8 mouse cellular contexts compared by ENCODE assay signal in genomic region chr2:147012623-147013184, GRCm38 (mm10). TPM values are rescaled to one million over a fixed set of nuclear protein-coding genes. Genes with fewer than 3 reads are reported as not detected.
DNase-seq lines count a peak whose midpoint lies in the region; ATAC-seq and TF ChIP-seq lines count a peak whose summit lies in the region.

Gene Xrn2 (plus strand): TSS chr2:147012996.

- peak within 1 kb of the TSS; percentile 89 for H3K9ac ChIP-seq in forebrain, embryonic 16.5 days (replicated peaks; ENCODE audit: low read depth, low read length)
- H3K9ac ChIP-seq in lung, embryonic 14.5 days = peak within 1 kb of the TSS; percentile 87

- peaks cover 53% of the 10 kb centered on the region for H3K4me1 ChIP-seq in G1E (ENCODE audit: insufficient read depth, low read depth, low read length)
- H3K4me1 ChIP-seq in forebrain, embryonic 16.5 days (replicated peaks; ENCODE audit: control insufficient read depth, insufficient read depth, low read length) = peaks cover 21% of the 10 kb centered on the region
- H3K4me1 ChIP-seq in lung, embryonic 14.5 days (ENCODE audit: insufficient read depth) = peaks cover 4% of the 10 kb centered on the region; the same call in 1 of the 2 replicates
- H3K4me1 ChIP-seq in olfactory bulb, adult 2 months (ENCODE audit: control insufficient read depth, insufficient read depth, low read length) = no peaks in the 10 kb centered on the region
- peaks cover 5% of the 10 kb centered on the region for H3K4me1 ChIP-seq in thymus, adult 2 months (replicated peaks; ENCODE audit: control insufficient read depth, insufficient read depth, low read length)

- H3K27me3 ChIP-seq in G1E (ENCODE audit: insufficient read depth, low read length) = no peaks in the 10 kb centered on the region
- H3K27me3 ChIP-seq in forebrain, embryonic 16.5 days (replicated peaks; ENCODE audit: control insufficient read depth, insufficient read depth, low read length) = no peaks in the 10 kb centered on the region
- no peaks in the 10 kb centered on the region for H3K27me3 ChIP-seq in lung, embryonic 14.5 days (ENCODE audit: insufficient read depth, low read length)
- H3K27me3 ChIP-seq in thymus, adult 2 months (ENCODE audit: control insufficient read depth, insufficient read depth, low read length) = no peaks in the 10 kb centered on the region

- peak; percentile 89 for TF ChIP-seq POLR2A in olfactory bulb, adult 2 months (IDR thresholded peaks at IDR 0.05; ENCODE audit: insufficient read depth, low read depth, low read length)
- peak; percentile 82 for TF ChIP-seq POLR2A in thymus, adult 2 months (IDR thresholded peaks at IDR 0.05; ENCODE audit: control insufficient read depth, extremely low read depth, insufficient read depth, low read length, poor library complexity)

- no peaks in the 10 kb centered on the region for H3K9me3 ChIP-seq in G1E (replicated peaks)
- H3K9me3 ChIP-seq in forebrain, embryonic 16.5 days (ENCODE audit: control insufficient read depth, low read length) = no peaks in the 10 kb centered on the region
- no peaks in the 10 kb centered on the region for H3K9me3 ChIP-seq in lung, embryonic 14.5 days (ENCODE audit: low read depth, low read length)

- ATAC-seq in G1E (ENCODE audit: extremely low read depth, insufficient number of reproducible peaks, low FRiP score, poor library complexity, severe bottlenecking) = peak; percentile 69
- ATAC-seq in forebrain, embryonic 16.5 days = peak; percentile 97
- ATAC-seq in lung, embryonic 14.5 days (ENCODE audit: insufficient read depth) = peak; percentile 95

- peaks cover 25% of the 10 kb centered on the region for H3K36me3 ChIP-seq in G1E (replicated peaks)
- H3K36me3 ChIP-seq in forebrain, embryonic 16.5 days (ENCODE audit: control insufficient read depth, insufficient read depth) = no peaks in the 10 kb centered on the region
- H3K36me3 ChIP-seq in lung, embryonic 14.5 days (ENCODE audit: insufficient read depth) = no peaks in the 10 kb centered on the region
- H3K36me3 ChIP-seq in thymus, adult 2 months (ENCODE audit: control insufficient read depth, insufficient read depth, low read length) = no peaks in the 10 kb centered on the region

- under 1% methylated on average over 37 of the region's 37 CpGs for WGBS in forebrain, embryonic 16.5 days
- WGBS in lung, embryonic 14.5 days = 0% methylated on average over 37 of the region's 37 CpGs
- WGBS in olfactory bulb, adult 2 months = under 1% methylated on average over 37 of the region's 37 CpGs
- under 1% methylated on average over 37 of the region's 37 CpGs for WGBS in thymus, adult 2 months

- intact Hi-C loops in heart, postnatal 36 days (cut with DNase I) = loop anchor here (10.0 kb wide), 3 partner anchors 158 to 1862 kb away; partner anchors contain the start of genes Cst3, Kiz and Ralgapa2

- peak within 1 kb of the TSS; percentile 96 for H3K4me3 ChIP-seq in G1E (ENCODE audit: low read depth, low read length)
- peak within 1 kb of the TSS; percentile 98 for H3K4me3 ChIP-seq in forebrain, embryonic 16.5 days (replicated peaks; ENCODE audit: low read length)
- peak within 1 kb of the TSS; percentile 86 for H3K4me3 ChIP-seq in layer of hippocampus, adult 2 months
- peak within 1 kb of the TSS; percentile 87 for H3K4me3 ChIP-seq in lung, embryonic 14.5 days (ENCODE audit: low read depth, low read length)
- H3K4me3 ChIP-seq in olfactory bulb, adult 2 months (ENCODE audit: insufficient read depth, low read depth, low read length) = peak within 1 kb of the TSS; percentile 86
- H3K4me3 ChIP-seq in thymus, adult 2 months (ENCODE audit: control insufficient read depth, insufficient read depth, low read length) = peak within 1 kb of the TSS; percentile 71

- peak within 1 kb of the TSS; percentile 83 for H3K4me2 ChIP-seq in forebrain, embryonic 16.5 days (ENCODE audit: low read length)
- peak within 1 kb of the TSS; percentile 90 for H3K4me2 ChIP-seq in lung, embryonic 14.5 days

- TF ChIP-seq CTCF in G1E (IDR thresholded peaks at IDR 0.05; ENCODE audit: low read depth, low read length) = no peak
- TF ChIP-seq CTCF in layer of hippocampus, adult 2 months (conservative IDR thresholded peaks at IDR 0.05) = 0 out of 2 replicates have a peak, but pooled peaks have one; percentile 2
- no peak for TF ChIP-seq CTCF in lung, embryonic 14.5 days (IDR thresholded peaks at IDR 0.05; ENCODE audit: low read depth)
- no peak for TF ChIP-seq CTCF in olfactory bulb, adult 2 months (IDR thresholded peaks at IDR 0.05; ENCODE audit: insufficient read depth, low read depth, low read length)
- TF ChIP-seq CTCF in thymus, adult 2 months (IDR thresholded peaks at IDR 0.05; ENCODE audit: borderline replicate concordance, control insufficient read depth, extremely low read depth, insufficient read depth, low read length, poor library complexity) = 0 out of 2 replicates have a peak, but pooled peaks have one; percentile 29

- DNase-seq in G1E (ENCODE audit: low spot score) = peak; percentile 78
- DNase-seq in cerebellum, adult 18-20 months = peak; percentile 96 to 97
- peak; percentile 93 to 96 for DNase-seq in heart, postnatal 36 days
- DNase-seq in layer of hippocampus, adult 2 months (ENCODE audit: low spot score in 2 of 2) = peak; percentile 97
- peak; percentile 97 for DNase-seq in lung, embryonic 14.5 days
- peak; percentile 94 for DNase-seq in thymus, adult 2 months

- H3K27ac ChIP-seq in forebrain, embryonic 16.5 days (ENCODE audit: low read length) = peak within 1 kb of the TSS; percentile 99
- H3K27ac ChIP-seq in layer of hippocampus, adult 2 months = peak within 1 kb of the TSS; percentile 97
- peak within 1 kb of the TSS; percentile 99 for H3K27ac ChIP-seq in lung, embryonic 14.5 days (ENCODE audit: low read depth)
- peak within 1 kb of the TSS; percentile 92 for H3K27ac ChIP-seq in olfactory bulb, adult 2 months (ENCODE audit: insufficient read depth, low read depth, low read length)
- H3K27ac ChIP-seq in thymus, adult 2 months (ENCODE audit: control insufficient read depth, insufficient read depth, low read length) = peak within 1 kb of the TSS; percentile 92

RNA-seq across cellular contexts. Expression of gene Xrn2, which starts in this region (rescaled TPM):
- 189 and 238 TPM in 2 replicates for total RNA-seq in G1E (2014; fragmentation: Nextera tagmentation)
- 146 and 162 TPM in 2 replicates for total RNA-seq in G1E (2017)
- 12.3 and 16.9 TPM in 2 replicates for polyA plus RNA-seq in G1E (2012)
- 97.3 and 102 TPM in 2 replicates for polyA plus RNA-seq in forebrain, embryonic 16.5 days (2015; fragmentation: Nextera tagmentation; extraction: Ambion mirVana)
- 10 to 100 TPM; 29.3 to 32.3 TPM for total RNA-seq in heart, postnatal 36 days (2021)
- total RNA-seq in layer of hippocampus, adult 2 months (2021) = 10 to 100 TPM; 46.6 to 47.5 TPM
- 103 and 104 TPM in 2 replicates for polyA plus RNA-seq in lung, embryonic 14.5 days (2014; fragmentation: Nextera tagmentation; extraction: Ambion mirVana)
- polyA plus RNA-seq in olfactory bulb, adult 2 months (2012; ENCODE audit: insufficient read depth, insufficient read length, low replicate concordance, missing spikeins) = not detected in 2 replicates
- polyA plus RNA-seq in thymus, adult 2 months (2012; rRNA removed) = 35.1 and 39.6 TPM in 2 replicates

Comparison
In these comparisons a context has a peak if more than half of its experiments do, and no peak if none do; other contexts are left out.
1. Peak in every context shown above with its lines: DNase-seq, ATAC-seq, H3K4me3 ChIP-seq and H3K27ac ChIP-seq.
2. CTCF ChIP-seq: peak in layer of hippocampus, adult 2 months (single experiment) and thymus, adult 2 months (single experiment); none in G1E (single experiment), lung, embryonic 14.5 days (single experiment) and olfactory bulb, adult 2 months (single experiment).